Mouse (Mus musculus): ENCODE data around the gene Nlrp14.

GRCm38 (mm10) chr7:107166690-107167089, at the start of gene Nlrp14:
- TF ChIP-seq CTCF (conservative IDR thresholded peaks at IDR 0.05; ENCODE audit: low read length) (no peak), NANOG (IDR thresholded peaks at IDR 0.05; ENCODE audit: borderline replicate concordance, low read length) (no peak)

All from E14TG2a.4 (cell line).